Mouse (Mus musculus): ENCODE data around the gene Wdr92. TPM values are rescaled to one million over a fixed set of nuclear protein-coding genes. Genes with fewer than 3 reads are reported as not detected.

Gene Wdr92
- polyA plus RNA-seq, 1 experiment from 2014 or later: 22.0 TPM

DNA sequence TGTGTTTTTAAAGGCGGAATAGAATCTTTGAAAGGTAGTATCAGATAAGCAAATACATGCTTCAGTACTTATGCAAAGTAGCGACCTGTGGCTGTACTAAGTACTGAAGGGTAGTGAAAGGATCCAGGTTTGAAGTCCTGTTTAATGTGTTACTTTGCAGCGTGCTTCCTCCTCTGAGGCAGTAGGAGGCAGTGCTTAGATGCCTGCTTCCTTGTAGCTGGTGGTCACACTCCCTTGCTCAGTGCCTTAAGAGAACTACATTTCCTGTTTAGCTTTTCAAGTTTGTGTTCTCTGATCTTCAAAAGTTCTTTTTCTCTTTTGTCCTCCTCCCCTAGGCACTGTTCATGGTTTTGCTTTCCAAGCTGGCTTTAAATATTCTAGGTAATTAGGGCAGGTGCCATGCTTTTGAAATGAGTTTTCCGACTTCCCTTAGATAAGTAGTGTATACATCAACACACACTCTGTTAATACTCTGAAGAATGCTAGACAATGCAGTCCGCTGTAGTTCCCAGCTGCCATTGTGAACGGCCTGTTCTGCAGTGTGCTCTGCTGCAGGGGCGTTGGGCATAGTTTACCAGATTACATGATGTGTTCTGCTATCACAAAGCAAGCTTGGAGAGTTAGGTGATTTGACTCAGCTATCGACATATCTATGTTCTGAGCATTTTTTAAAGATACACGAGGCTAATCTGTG is 10.4 kb downstream of the Wdr92 start:
- H3K9me3 ChIP-seq (ENCODE audit: control insufficient read depth, low read length): no peaks in the 10 kb centered on the region
- H3K27ac ChIP-seq (replicated peaks; ENCODE audit: low read depth, low read length): no peak overlapping the region
- H3K4me3 ChIP-seq (replicated peaks; ENCODE audit: low read depth, low read length): no peak overlapping the region
- no peak overlapping the region for H3K4me2 ChIP-seq (ENCODE audit: low read length)
- H3K27me3 ChIP-seq (ENCODE audit: control insufficient read depth, insufficient read depth, low read length): no peaks in the 10 kb centered on the region
- 49% methylated on average over 9 of the region's 9 CpGs for WGBS
- ATAC-seq (ENCODE audit: low FRiP score, low TSS enrichment) (no peak), DNase-seq (peak; percentile 11)
- H3K36me3 ChIP-seq (ENCODE audit: control insufficient read depth, insufficient read depth, low read length): peaks cover 38% of the 10 kb centered on the region
- H3K4me1 ChIP-seq (ENCODE audit: control insufficient read depth, insufficient read depth, low read length): no peaks in the 10 kb centered on the region
- no peak overlapping the region for H3K9ac ChIP-seq (replicated peaks; ENCODE audit: low read length)

DNA sequence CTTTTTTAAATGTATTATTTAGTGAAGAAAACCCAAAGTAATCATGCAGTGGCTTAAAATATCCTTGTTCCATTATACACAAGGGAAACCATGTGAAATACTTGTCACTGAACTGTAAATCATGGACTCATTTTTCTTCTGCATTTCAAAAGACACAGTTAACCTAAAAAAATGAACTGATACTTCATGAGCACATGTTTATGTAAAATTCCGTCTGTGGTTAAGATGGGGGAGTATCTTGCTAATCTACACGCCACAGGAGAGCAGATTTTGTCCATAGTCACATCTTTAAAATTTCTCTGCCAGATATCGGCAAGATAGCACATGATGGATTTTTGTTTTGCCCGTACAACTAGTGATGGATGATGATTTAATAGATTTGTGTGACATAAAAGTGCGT is 17.3 kb downstream of the Wdr92 start:
- no peaks in the 10 kb centered on the region for H3K9me3 ChIP-seq (ENCODE audit: control insufficient read depth, low read length)
- no peak overlapping the region for H3K4me3 ChIP-seq (replicated peaks; ENCODE audit: low read depth, low read length)
- no peak overlapping the region for H3K9ac ChIP-seq (replicated peaks; ENCODE audit: low read length)
- H3K4me1 ChIP-seq (ENCODE audit: control insufficient read depth, insufficient read depth, low read length): no peaks in the 10 kb centered on the region
- H3K27ac ChIP-seq (replicated peaks; ENCODE audit: low read depth, low read length): no peak overlapping the region
- peaks cover 81% of the 10 kb centered on the region for H3K36me3 ChIP-seq (ENCODE audit: control insufficient read depth, insufficient read depth, low read length)
- no peaks in the 10 kb centered on the region for H3K27me3 ChIP-seq (ENCODE audit: control insufficient read depth, insufficient read depth, low read length)
- ATAC-seq (ENCODE audit: low FRiP score, low TSS enrichment) (no peak), DNase-seq (no peak)
- H3K4me2 ChIP-seq (ENCODE audit: low read length): no peak overlapping the region
- 93% methylated on average over 5 of the region's 5 CpGs for WGBS

DNA sequence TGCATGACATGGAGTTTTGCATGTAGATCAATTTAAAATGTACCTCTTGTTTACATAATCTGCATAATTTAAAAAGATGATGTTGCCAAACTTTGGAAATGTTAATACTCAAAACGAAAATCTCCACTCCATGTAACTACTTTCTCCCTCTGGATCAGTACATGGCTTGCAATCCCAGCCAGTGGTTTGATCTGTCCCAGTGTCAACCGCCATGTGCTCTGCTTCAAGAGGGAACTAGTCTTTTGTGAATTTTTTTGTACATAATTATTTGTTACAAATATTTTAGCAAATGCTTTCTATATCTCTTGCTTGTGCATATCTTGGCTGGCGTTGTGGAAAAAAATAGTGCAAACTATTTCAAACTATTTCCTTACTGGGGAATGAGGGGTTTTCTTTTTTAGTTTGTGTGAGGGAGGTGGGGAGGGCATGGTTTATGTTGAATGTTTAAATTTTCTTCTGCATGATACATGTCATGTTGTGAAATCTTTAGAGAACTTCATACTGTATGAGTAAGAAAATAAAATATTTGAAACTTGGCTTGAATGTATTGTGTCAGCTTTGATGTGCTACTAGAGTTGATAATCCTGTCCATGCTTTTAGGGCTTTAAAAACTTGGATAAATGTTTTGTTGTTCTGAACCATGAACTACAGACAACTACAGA is 18.1 kb downstream of the Wdr92 start:
- Histone ChIP-seq H3K9ac (replicated peaks; ENCODE audit: low read length) (no peak overlapping the region), H3K27me3 (ENCODE audit: control insufficient read depth, insufficient read depth, low read length) (no peaks in the 10 kb centered on the region), H3K4me3 (replicated peaks; ENCODE audit: low read depth, low read length) (no peak overlapping the region), H3K36me3 (ENCODE audit: control insufficient read depth, insufficient read depth, low read length) (peaks cover 77% of the 10 kb centered on the region), H3K9me3 (ENCODE audit: control insufficient read depth, low read length) (no peaks in the 10 kb centered on the region), H3K4me1 (ENCODE audit: control insufficient read depth, insufficient read depth, low read length) (no peaks in the 10 kb centered on the region), H3K4me2 (ENCODE audit: low read length) (no peak overlapping the region), H3K27ac (replicated peaks; ENCODE audit: low read depth, low read length) (no peak overlapping the region)
- ATAC-seq (ENCODE audit: low FRiP score, low TSS enrichment) (no peak), DNase-seq (no peak)
- WGBS: 98% methylated on average over 3 of the region's 3 CpGs

DNA sequence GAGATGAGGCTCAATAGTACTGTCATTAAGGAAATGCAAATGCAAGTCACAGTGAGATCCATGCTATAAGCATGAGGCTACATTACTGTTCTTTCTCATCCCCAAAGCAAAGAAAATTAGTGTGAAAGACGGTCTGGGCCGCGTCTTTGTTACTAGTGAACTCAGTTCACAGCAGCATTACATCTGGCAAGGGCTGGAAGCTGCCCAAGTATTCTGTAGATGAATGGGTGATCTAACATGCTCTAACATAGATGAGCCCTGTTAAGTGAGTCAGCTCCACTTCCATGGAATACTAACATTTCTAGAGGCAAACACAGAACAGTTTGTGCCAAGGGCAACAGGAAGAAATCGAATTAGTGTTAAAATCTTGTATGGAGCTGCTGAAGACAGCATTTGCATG is 19.0 kb downstream of the Wdr92 start:
- 94% methylated on average over 4 of the region's 4 CpGs for WGBS
- peaks cover 77% of the 10 kb centered on the region for H3K36me3 ChIP-seq (ENCODE audit: control insufficient read depth, insufficient read depth, low read length)
- H3K27me3 ChIP-seq (ENCODE audit: control insufficient read depth, insufficient read depth, low read length): no peaks in the 10 kb centered on the region
- no peak for ATAC-seq (ENCODE audit: low FRiP score, low TSS enrichment)
- no peak overlapping the region for H3K4me2 ChIP-seq (ENCODE audit: low read length)
- H3K27ac ChIP-seq (replicated peaks; ENCODE audit: low read depth, low read length): no peak overlapping the region
- H3K4me1 ChIP-seq (ENCODE audit: control insufficient read depth, insufficient read depth, low read length): no peaks in the 10 kb centered on the region
- no peak for DNase-seq
- H3K9ac ChIP-seq (replicated peaks; ENCODE audit: low read length): no peak overlapping the region
- H3K9me3 ChIP-seq (ENCODE audit: control insufficient read depth, low read length): no peaks in the 10 kb centered on the region
- H3K4me3 ChIP-seq (replicated peaks; ENCODE audit: low read depth, low read length): no peak overlapping the region

DNA sequence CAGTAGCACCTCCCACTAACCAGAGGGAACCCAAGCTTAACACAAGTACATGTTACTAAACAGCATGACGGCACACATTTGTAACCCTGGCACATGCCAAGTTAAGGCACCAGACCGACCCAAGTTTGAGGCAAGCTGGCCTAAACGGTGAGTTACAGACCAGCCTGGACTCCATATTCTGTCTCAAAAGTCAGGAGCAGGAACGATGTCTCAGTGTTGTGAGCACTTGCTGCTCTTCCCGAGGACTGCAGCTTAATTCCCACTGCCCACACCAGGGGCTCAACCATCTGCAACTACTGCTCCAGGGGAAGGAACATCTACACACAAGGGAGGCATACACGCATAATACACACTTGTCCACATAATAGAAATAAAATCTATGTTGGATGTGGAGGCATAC is 20.6 kb downstream of the Wdr92 start:
- Histone ChIP-seq H3K4me3 (replicated peaks; ENCODE audit: low read depth, low read length) (no peak overlapping the region), H3K27ac (replicated peaks; ENCODE audit: low read depth, low read length) (no peak overlapping the region), H3K36me3 (ENCODE audit: control insufficient read depth, insufficient read depth, low read length) (peaks cover 74% of the 10 kb centered on the region), H3K27me3 (ENCODE audit: control insufficient read depth, insufficient read depth, low read length) (no peaks in the 10 kb centered on the region), H3K4me2 (ENCODE audit: low read length) (no peak overlapping the region), H3K9me3 (ENCODE audit: control insufficient read depth, low read length) (no peaks in the 10 kb centered on the region), H3K9ac (replicated peaks; ENCODE audit: low read length) (no peak overlapping the region), H3K4me1 (ENCODE audit: control insufficient read depth, insufficient read depth, low read length) (no peaks in the 10 kb centered on the region)
- ATAC-seq (ENCODE audit: low FRiP score, low TSS enrichment) (no peak), DNase-seq (no peak)
- 89% methylated on average over 6 of the region's 6 CpGs for WGBS

DNA sequence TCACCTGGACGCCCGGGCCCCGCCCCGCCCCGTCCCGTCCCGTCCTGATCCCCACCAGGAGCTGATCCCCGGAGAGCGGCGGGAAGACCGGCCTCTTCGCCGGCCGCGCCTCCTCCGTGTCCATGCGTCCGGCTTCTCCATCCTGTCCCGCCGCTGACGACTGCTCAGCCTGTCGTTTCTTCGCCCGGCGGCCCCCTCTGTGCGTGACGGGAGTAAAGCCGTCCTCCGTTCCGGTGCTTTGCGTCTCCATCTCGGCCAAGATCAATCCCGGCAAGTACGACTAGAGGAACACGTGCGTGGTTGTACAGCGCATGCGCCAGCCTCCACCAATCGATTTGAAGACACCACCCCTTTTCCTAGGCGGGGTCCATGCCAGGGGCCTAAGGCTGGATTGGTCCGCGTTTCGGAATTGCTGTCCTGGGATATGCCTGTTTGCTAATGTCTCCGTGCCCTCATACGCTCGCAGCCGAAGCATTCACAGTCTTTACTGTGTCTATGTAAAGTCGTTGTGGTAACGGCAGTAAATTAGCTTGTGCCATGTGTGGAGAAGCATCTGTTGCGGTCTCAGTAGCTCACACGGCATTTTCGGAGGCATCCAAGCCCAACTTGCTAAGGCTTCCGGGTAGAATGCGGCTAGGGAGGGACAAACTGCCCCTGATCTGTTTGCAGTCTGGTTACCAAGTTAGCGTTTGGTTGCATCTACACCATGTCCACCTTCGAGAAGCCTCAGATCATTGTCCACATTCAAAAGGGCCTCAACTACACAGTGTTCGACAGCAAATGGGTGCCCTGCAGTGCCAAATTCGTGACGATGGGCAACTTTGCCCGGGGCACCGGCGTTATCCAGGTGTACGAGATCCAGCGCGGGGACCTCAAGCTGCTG is 29.6 kb downstream of the Wdr92 start, which contains the start of gene Pno1:
Gene Pno1, minus strand, starts transcription at position 311 of the 883 bp plus-strand sequence.
- Histone ChIP-seq H3K4me3 (replicated peaks; ENCODE audit: low read depth, low read length) (peak within 1 kb of the TSS; percentile 86), H3K4me2 (ENCODE audit: low read length) (peak within 1 kb of the TSS; percentile 66), H3K4me1 (ENCODE audit: control insufficient read depth, insufficient read depth, low read length) (peaks cover 14% of the 10 kb centered on the region; the same call in 1 of the 2 replicates), H3K36me3 (ENCODE audit: control insufficient read depth, insufficient read depth, low read length) (peaks cover 20% of the 10 kb centered on the region), H3K27me3 (ENCODE audit: control insufficient read depth, insufficient read depth, low read length) (no peaks in the 10 kb centered on the region), H3K27ac (replicated peaks; ENCODE audit: low read depth, low read length) (peak within 1 kb of the TSS; percentile 80), H3K9me3 (ENCODE audit: control insufficient read depth, low read length) (no peaks in the 10 kb centered on the region), H3K9ac (replicated peaks; ENCODE audit: low read length) (peak within 1 kb of the TSS; percentile 71)
- peak; percentile 98 for DNase-seq
- WGBS: under 1% methylated on average over 65 of the region's 65 CpGs
- peak; percentile 99 for ATAC-seq (ENCODE audit: low FRiP score, low TSS enrichment)

DNA sequence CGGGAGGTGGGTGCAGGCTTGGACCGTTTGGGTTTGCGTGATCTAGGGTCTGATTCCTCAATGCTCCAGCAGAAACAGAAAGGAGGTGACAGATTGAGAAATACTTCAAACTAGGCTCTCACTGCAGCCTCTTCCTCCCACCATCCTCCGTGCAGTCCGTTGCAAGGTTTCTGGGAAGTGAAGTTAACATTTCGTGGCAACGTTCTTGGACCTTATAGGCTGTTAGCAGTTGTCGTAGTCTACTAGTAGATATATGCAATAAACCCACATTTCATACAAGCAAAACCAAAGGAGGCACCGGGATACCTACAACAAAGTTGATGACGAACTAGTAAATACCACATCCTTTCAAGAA is 30.2 kb downstream of the Wdr92 start:
- H3K27ac ChIP-seq (replicated peaks; ENCODE audit: low read depth, low read length): peak overlapping the region; percentile 80
- H3K27me3 ChIP-seq (ENCODE audit: control insufficient read depth, insufficient read depth, low read length): no peaks in the 10 kb centered on the region
- DNase-seq (no peak), ATAC-seq (ENCODE audit: low FRiP score, low TSS enrichment) (no peak)
- H3K9me3 ChIP-seq (ENCODE audit: control insufficient read depth, low read length): no peaks in the 10 kb centered on the region
- 4% methylated on average over 10 of the region's 10 CpGs for WGBS
- peak overlapping the region; percentile 86 for H3K4me3 ChIP-seq (replicated peaks; ENCODE audit: low read depth, low read length)
- peaks cover 15% of the 10 kb centered on the region for H3K36me3 ChIP-seq (ENCODE audit: control insufficient read depth, insufficient read depth, low read length)
- H3K9ac ChIP-seq (replicated peaks; ENCODE audit: low read length): peak overlapping the region; percentile 71
- peaks cover 14% of the 10 kb centered on the region; the same call in 1 of the 2 replicates for H3K4me1 ChIP-seq (ENCODE audit: control insufficient read depth, insufficient read depth, low read length)
- peak overlapping the region; percentile 66 for H3K4me2 ChIP-seq (ENCODE audit: low read length)

DNA sequence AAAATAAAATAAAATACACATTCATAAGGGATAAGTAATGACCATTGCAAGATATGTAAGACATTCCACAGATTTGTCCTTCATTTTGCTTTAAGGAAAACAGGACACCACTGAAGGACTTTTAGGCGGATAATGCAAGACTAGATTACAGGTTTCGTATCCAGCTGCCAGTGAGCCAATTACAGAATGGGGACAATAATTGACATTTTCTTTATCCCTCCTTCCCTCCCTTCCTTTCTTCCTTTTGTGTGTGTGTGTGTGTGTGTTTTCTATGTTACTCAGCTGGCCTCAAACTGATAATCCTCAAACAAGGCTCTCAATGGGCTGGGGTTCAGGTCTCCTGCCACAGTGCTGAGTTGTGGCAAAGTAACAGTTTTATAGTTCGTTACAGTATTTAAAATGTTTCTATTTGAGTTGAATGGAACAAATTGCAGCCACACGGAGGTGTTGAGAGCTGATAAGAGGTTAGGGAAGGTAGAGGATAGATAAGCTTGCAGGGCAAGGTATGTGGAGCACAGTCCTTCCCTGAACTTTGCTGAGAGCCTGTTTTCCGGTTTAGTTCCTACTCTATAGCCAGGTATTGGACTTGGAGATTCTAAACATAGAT is 31.1 kb downstream of the Wdr92 start:
- peak overlapping the region; percentile 66 for H3K4me2 ChIP-seq (ENCODE audit: low read length)
- 79% methylated on average over 5 of the region's 5 CpGs for WGBS
- DNase-seq (no peak), ATAC-seq (ENCODE audit: low FRiP score, low TSS enrichment) (no peak)
- no peak overlapping the region; the same call in 1 of the 2 replicates for H3K9ac ChIP-seq (replicated peaks; ENCODE audit: low read length)
- peak overlapping the region; percentile 86 for H3K4me3 ChIP-seq (replicated peaks; ENCODE audit: low read depth, low read length)
- H3K27ac ChIP-seq (replicated peaks; ENCODE audit: low read depth, low read length): no peak overlapping the region
- H3K27me3 ChIP-seq (ENCODE audit: control insufficient read depth, insufficient read depth, low read length): no peaks in the 10 kb centered on the region
- H3K4me1 ChIP-seq (ENCODE audit: control insufficient read depth, insufficient read depth, low read length): peaks cover 14% of the 10 kb centered on the region; the same call in 1 of the 2 replicates
- H3K36me3 ChIP-seq (ENCODE audit: control insufficient read depth, insufficient read depth, low read length): peaks cover 9% of the 10 kb centered on the region
- H3K9me3 ChIP-seq (ENCODE audit: control insufficient read depth, low read length): no peaks in the 10 kb centered on the region

All from midbrain, embryonic 14.5 days (tissue).